Mouse (Mus musculus) forebrain, embryonic 15.5 days (tissue): ENCODE data around the gene Tmem106b. TPM values are rescaled to one million over a fixed set of nuclear protein-coding genes. Genes with fewer than 3 reads are reported as not detected.

Experiments used
- ATAC-seq: fragments of 200-750 bp; cut with Nextera tagmentation; replicated peaks from 2 replicates; pipeline ENCODE4 v1.8.0; 2017; ENCODE audit warnings: mild to moderate bottlenecking, moderate TSS enrichment, moderate library complexity
- H3K27ac ChIP-seq: fragments of 300-500 bp; sonication (generic); replicated peaks from 2 replicates; pipeline ENCODE4 v1.5.1; 2015; ENCODE audit warnings: mild to moderate bottlenecking, inconsistent platforms
- H3K27me3 ChIP-seq: fragments of 300-500 bp; sonication (generic); 2 replicates; pipeline ENCODE4 v1.6.1; 2015; ENCODE audit warnings: inconsistent platforms
- H3K36me3 ChIP-seq: fragments of 300-500 bp; sonication (generic); 2 replicates; pipeline ENCODE4 v1.6.1; 2015; ENCODE audit warnings: mild to moderate bottlenecking, inconsistent platforms
- H3K4me1 ChIP-seq: fragments of 300-500 bp; sonication (generic); 2 replicates; pipeline ENCODE4 v1.6.1; 2015; ENCODE audit warnings: inconsistent platforms
- H3K4me2 ChIP-seq: fragments of 300-500 bp; sonication (generic); replicated peaks from 2 replicates; pipeline ENCODE4 v1.6.1; 2015; ENCODE audit warnings: mild to moderate bottlenecking, inconsistent platforms
- H3K4me3 ChIP-seq: fragments of 300-500 bp; sonication (generic); 2 replicates; pipeline ENCODE4 v1.5.1; 2015; ENCODE audit warnings: mild to moderate bottlenecking, inconsistent platforms
- H3K9ac ChIP-seq: fragments of 300-500 bp; sonication (generic); replicated peaks from 2 replicates; pipeline ENCODE4 v1.6.1; 2015; ENCODE audit warnings: mild to moderate bottlenecking, inconsistent platforms
- H3K9me3 ChIP-seq: fragments of 300-500 bp; sonication (generic); 2 replicates; pipeline ENCODE4 v1.6.1; 2016; ENCODE audit warnings: inconsistent platforms
- WGBS: fragments of 180-500 bp; shearing (Covaris S2); methylation state at CpG from one replicate; pipeline ENCODE4 v1.1.7; 2015; ENCODE audit warnings: mixed read lengths; 5-methylcytosine and 5-hydroxymethylcytosine counted together
- polyA plus RNA-seq: library from polyadenylated mRNA; unstranded; fragments of >200 nt; fragmentation: Nextera tagmentation; extraction: Ambion mirVana; gene quantifications from 2 replicates; pipeline ENCODE4 v1.2.1, GENCODE M21; 2015

Gene Tmem106b
- polyA plus RNA-seq, 1 experiment from 2014 or later: 30.0 TPM

GRCm38 (mm10) chr6:13073876-13074275, 4.3 kb downstream of the Tmem106b start:
- H3K36me3 ChIP-seq: peaks cover 46% of the 10 kb centered on the region
- H3K4me3 ChIP-seq: no peak overlapping the region
- ATAC-seq: no peak
- H3K9me3 ChIP-seq: no peaks in the 10 kb centered on the region
- WGBS: 77% methylated on average over 2 of the region's 2 CpGs
- H3K27ac ChIP-seq: no peak overlapping the region
- no peak overlapping the region for H3K9ac ChIP-seq
- no peak overlapping the region for H3K4me2 ChIP-seq
- peaks cover 13% of the 10 kb centered on the region for H3K4me1 ChIP-seq
- no peaks in the 10 kb centered on the region for H3K27me3 ChIP-seq

- no peaks in the 10 kb centered on the region for H3K4me1 ChIP-seq
- no peak overlapping the region for H3K4me2 ChIP-seq
- H3K27ac ChIP-seq: no peak overlapping the region
- WGBS: 69% methylated on average over 9 of the region's 9 CpGs
- no peak for ATAC-seq
- H3K4me3 ChIP-seq: no peak overlapping the region
- H3K9ac ChIP-seq: no peak overlapping the region
- peaks cover 62% of the 10 kb centered on the region for H3K36me3 ChIP-seq
- H3K27me3 ChIP-seq: no peaks in the 10 kb centered on the region
- H3K9me3 ChIP-seq: no peaks in the 10 kb centered on the region
Measured at GRCm38 (mm10) chr6:13082881-13083280, 13.3 kb downstream of the Tmem106b start.

GRCm38 (mm10) chr6:13096656-13097435, 27.3 kb downstream of the Tmem106b start:
- no peak for ATAC-seq
- no peaks in the 10 kb centered on the region for H3K9me3 ChIP-seq
- no peaks in the 10 kb centered on the region for H3K27me3 ChIP-seq
- no peaks in the 10 kb centered on the region for H3K36me3 ChIP-seq
- no peak overlapping the region for H3K4me2 ChIP-seq
- no peak overlapping the region for H3K9ac ChIP-seq
- no peaks in the 10 kb centered on the region for H3K4me1 ChIP-seq
- WGBS: 61% methylated on average over 2 of the region's 2 CpGs
- no peak overlapping the region for H3K4me3 ChIP-seq
- no peak overlapping the region for H3K27ac ChIP-seq

- Histone ChIP-seq H3K4me3 (no peak overlapping the region), H3K27ac (no peak overlapping the region), H3K36me3 (no peaks in the 10 kb centered on the region), H3K4me2 (no peak overlapping the region), H3K9ac (no peak overlapping the region), H3K9me3 (no peaks in the 10 kb centered on the region), H3K27me3 (no peaks in the 10 kb centered on the region), H3K4me1 (no peaks in the 10 kb centered on the region)
- no peak for ATAC-seq
- 86% methylated on average over 2 of the region's 2 CpGs for WGBS
Measured at GRCm38 (mm10) chr6:13100137-13100536, 30.6 kb downstream of the Tmem106b start.

- Histone ChIP-seq H3K36me3 (no peaks in the 10 kb centered on the region), H3K27ac (no peak overlapping the region), H3K9me3 (no peaks in the 10 kb centered on the region), H3K27me3 (no peaks in the 10 kb centered on the region), H3K9ac (no peak overlapping the region), H3K4me1 (no peaks in the 10 kb centered on the region), H3K4me2 (no peak overlapping the region), H3K4me3 (no peak overlapping the region)
- 67% methylated on average over 1 of the region's 1 CpGs for WGBS
- ATAC-seq: no peak
Measured at GRCm38 (mm10) chr6:13108662-13109061, 39.1 kb downstream of the Tmem106b start.

- ATAC-seq: no peak
- H3K4me2 ChIP-seq: no peak overlapping the region
- H3K4me3 ChIP-seq: no peak overlapping the region
- no peaks in the 10 kb centered on the region for H3K9me3 ChIP-seq
- H3K27me3 ChIP-seq: no peaks in the 10 kb centered on the region
- no peak overlapping the region for H3K9ac ChIP-seq
- WGBS: 95% methylated on average over 1 of the region's 1 CpGs
- no peaks in the 10 kb centered on the region for H3K4me1 ChIP-seq
- H3K27ac ChIP-seq: no peak overlapping the region
- no peaks in the 10 kb centered on the region for H3K36me3 ChIP-seq
Measured at GRCm38 (mm10) chr6:13137255-13137654, 67.7 kb downstream of the Tmem106b start.

Other genes starting within 250 kb of the Tmem106b start
- 0.03 TPM in 1 of 2 replicates, not detected in the other for gene Vwde, start 155.2 kb downstream of the Tmem106b start, polyA plus RNA-seq